Mouse (Mus musculus) MEL (cell line): ENCODE measurements around the gene Magt1. TPM values are rescaled to one million over a fixed set of nuclear protein-coding genes. Genes with fewer than 3 reads are reported as not detected.

Experiments used
- DNase-seq: peaks from one replicate; pipeline ENCODE4 v3.0.0; 2011; ENCODE audit warnings: low read depth, low spot score
- H3K27ac ChIP-seq: 2 replicates; pipeline ENCODE4 v1.5.1; 2012; ENCODE audit warnings: low read depth, mild to moderate bottlenecking, control low read depth, low read length, moderate library complexity; ENCODE audit not compliant: control insufficient read depth
- H3K27me3 ChIP-seq, 2 experiments: fragments of 150-350 bp in 1 of 2; sonication (generic) in 1 of 2; 2 replicates each; pipeline ENCODE4 v1.6.1; 2012; ENCODE audit warnings: low read length in 2 of 2, mild to moderate bottlenecking in 2 of 2, improper control_type of control experiment in 1 of 2, moderate library complexity in 1 of 2; ENCODE audit not compliant: insufficient read depth in 2 of 2, control insufficient read depth in 1 of 2
- H3K36me3 ChIP-seq, 2 experiments: 2 replicates each; pipeline ENCODE4 v1.6.1; 2012 to 2014; ENCODE audit warnings: low read length in 2 of 2, improper control_type of control experiment in 1 of 2, inconsistent platforms in 1 of 2, mild to moderate bottlenecking in 1 of 2; ENCODE audit not compliant: insufficient read depth in 2 of 2, control insufficient read depth in 1 of 2
- H3K4me1 ChIP-seq, 2 experiments: fragments of 150-350 bp in 1 of 2; sonication (generic) in 1 of 2; 2 replicates each; pipeline ENCODE4 v1.6.1; 2012; ENCODE audit warnings: low read length in 2 of 2, improper control_type of control experiment in 1 of 2, mild to moderate bottlenecking in 1 of 2; ENCODE audit not compliant: insufficient read depth in 2 of 2, control insufficient read depth in 1 of 2
- H3K4me3 ChIP-seq, 2 experiments: fragments of 150-350 bp in 1 of 2; sonication (generic) in 1 of 2; 2 replicates each; pipeline ENCODE4 v1.5.1; 2012; ENCODE audit warnings: low read depth in 2 of 2, low read length in 2 of 2, mild to moderate bottlenecking in 2 of 2, moderate library complexity in 2 of 2, control low read depth in 1 of 2, improper control_type of control experiment in 1 of 2; ENCODE audit not compliant: control insufficient read depth in 1 of 2, insufficient read depth in 1 of 2
- H3K79me2 ChIP-seq: 2 replicates; pipeline ENCODE4 v1.6.1; 2012; ENCODE audit warnings: mild to moderate bottlenecking, low read length, moderate library complexity; ENCODE audit not compliant: control insufficient read depth, poor library complexity, insufficient read depth
- H3K9ac ChIP-seq: 2 replicates; pipeline ENCODE4 v1.6.1; 2012; ENCODE audit warnings: low read depth, mild to moderate bottlenecking, control low read depth, low read length, moderate library complexity; ENCODE audit not compliant: control insufficient read depth, poor library complexity, severe bottlenecking
- H3K9me3 ChIP-seq: fragments of 150-350 bp; sonication (generic); replicated peaks from 2 replicates; pipeline ENCODE4 v1.6.1; 2012; ENCODE audit warnings: mild to moderate bottlenecking, low read length, improper control_type of control experiment, moderate library complexity; ENCODE audit not compliant: insufficient read depth
- BHLHE40 ChIP-seq: IDR thresholded peaks from 2 replicates; pipeline ENCODE4 v1.6.1; 2012; ENCODE audit warnings: low read depth, mild to moderate bottlenecking, inconsistent platforms, low read length, improper control_type of control experiment, borderline replicate concordance
- E2F4 ChIP-seq: IDR thresholded peaks from 2 replicates; pipeline ENCODE4 v1.6.1; 2011; ENCODE audit warnings: low read depth, low read length, improper control_type of control experiment, borderline replicate concordance
- GABPA ChIP-seq: IDR thresholded peaks from 2 replicates; pipeline ENCODE4 v1.6.1; 2012; ENCODE audit warnings: low read depth, mild to moderate bottlenecking, inconsistent platforms, low read length, improper control_type of control experiment, moderate library complexity
- GATA1 ChIP-seq: IDR thresholded peaks from 2 replicates; pipeline ENCODE4 v1.6.1; 2011; ENCODE audit warnings: low read depth, low read length, improper control_type of control experiment
- MAX ChIP-seq: IDR thresholded peaks from 2 replicates; pipeline ENCODE4 v1.6.1; 2011; ENCODE audit warnings: low read length, improper control_type of control experiment
- MAZ ChIP-seq: IDR thresholded peaks from 2 replicates; pipeline ENCODE4 v1.6.1; 2012; ENCODE audit warnings: low read depth, mild to moderate bottlenecking, inconsistent platforms, low read length, improper control_type of control experiment
- MEF2A ChIP-seq: IDR thresholded peaks from 2 replicates; pipeline ENCODE4 v1.6.1; 2014; ENCODE audit warnings: low read depth, mild to moderate bottlenecking, inconsistent platforms, low read length, improper control_type of control experiment; ENCODE audit not compliant: poor library complexity, insufficient replicate concordance, severe bottlenecking; ENCODE audit errors: extremely low read depth
- NRF1 ChIP-seq: IDR thresholded peaks from 2 replicates; pipeline ENCODE4 v1.6.1; 2014; ENCODE audit warnings: low read depth, mild to moderate bottlenecking, inconsistent platforms, low read length, improper control_type of control experiment, moderate library complexity; ENCODE audit not compliant: poor library complexity, insufficient read depth, severe bottlenecking
- POLR2A ChIP-seq, 2 experiments: IDR thresholded peaks; 2 replicates each; pipeline ENCODE4 v1.6.1; 2011 to 2012; ENCODE audit warnings: low read length in 2 of 2, mild to moderate bottlenecking in 2 of 2, control low read depth in 1 of 2, improper control_type of control experiment in 1 of 2, low read depth in 1 of 2, moderate library complexity in 1 of 2; ENCODE audit not compliant: control insufficient read depth in 1 of 2, insufficient read depth in 1 of 2, poor library complexity in 1 of 2
- POLR2AphosphoS2 ChIP-seq: IDR thresholded peaks from 2 replicates; pipeline ENCODE4 v1.6.1; 2011; ENCODE audit warnings: low read length, improper control_type of control experiment
- POLR2AphosphoS5 ChIP-seq: IDR thresholded peaks from 2 replicates; pipeline ENCODE4 v1.6.1; 2012; ENCODE audit warnings: low read depth, borderline replicate concordance, mild to moderate bottlenecking, inconsistent platforms, low read length, moderate library complexity, mixed read lengths
- RCOR1 ChIP-seq: IDR thresholded peaks from 2 replicates; pipeline ENCODE4 v1.6.1; 2012; ENCODE audit warnings: low read depth, mild to moderate bottlenecking, inconsistent platforms, low read length, improper control_type of control experiment
- SIN3A ChIP-seq: IDR thresholded peaks from 2 replicates; pipeline ENCODE4 v1.6.1; 2012; ENCODE audit warnings: low read length, improper control_type of control experiment, inconsistent platforms
- TBP ChIP-seq: IDR thresholded peaks from 2 replicates; pipeline ENCODE4 v1.8.0; 2011; ENCODE audit warnings: low read depth, low read length, improper control_type of control experiment
- TCF12 ChIP-seq: IDR thresholded peaks from 2 replicates; pipeline ENCODE4 v1.6.1; 2014; ENCODE audit warnings: low read depth, mild to moderate bottlenecking, inconsistent platforms, low read length, improper control_type of control experiment, moderate library complexity
- UBTF ChIP-seq: IDR thresholded peaks from 2 replicates; pipeline ENCODE4 v1.6.1; 2012; ENCODE audit warnings: low read depth, mild to moderate bottlenecking, inconsistent platforms, low read length, improper control_type of control experiment, moderate library complexity, borderline replicate concordance; ENCODE audit not compliant: insufficient read depth
- USF1 ChIP-seq: IDR thresholded peaks from 2 replicates; pipeline ENCODE4 v1.6.1; 2014; ENCODE audit warnings: low read depth, mild to moderate bottlenecking, inconsistent platforms, low read length, improper control_type of control experiment, moderate library complexity
- USF2 ChIP-seq, 2 experiments: IDR thresholded peaks; 2 replicates each; pipeline ENCODE4 v1.6.1; 2011 to 2012; ENCODE audit warnings: improper control_type of control experiment in 2 of 2, low read length in 2 of 2, borderline replicate concordance in 1 of 2, inconsistent platforms in 1 of 2, low read depth in 1 of 2, mild to moderate bottlenecking in 1 of 2; ENCODE audit not compliant: insufficient read depth in 1 of 2
- ZC3H11A ChIP-seq: IDR thresholded peaks from 2 replicates; pipeline ENCODE4 v1.6.1; 2012; ENCODE audit warnings: low read depth, mild to moderate bottlenecking, inconsistent platforms, low read length, improper control_type of control experiment
- ZKSCAN1 ChIP-seq: IDR thresholded peaks from 2 replicates; pipeline ENCODE4 v1.6.1; 2012; ENCODE audit warnings: low read depth, mild to moderate bottlenecking, inconsistent platforms, low read length, improper control_type of control experiment, moderate library complexity
- ZMIZ1 ChIP-seq: IDR thresholded peaks from 2 replicates; pipeline ENCODE4 v1.6.1; 2012; ENCODE audit warnings: low read depth, mild to moderate bottlenecking, inconsistent platforms, low read length, improper control_type of control experiment, moderate library complexity
- ZNF384 ChIP-seq: IDR thresholded peaks from 2 replicates; pipeline ENCODE4 v1.6.1; 2012; ENCODE audit warnings: low read depth, mild to moderate bottlenecking, inconsistent platforms, low read length, improper control_type of control experiment
- polyA plus RNA-seq, 2 experiments: library from polyadenylated mRNA; stranded (reverse) in 1 of 2; unstranded in 1 of 2; fragments of >175 nt in 1 of 2; fragments of >200 nt in 1 of 2; gene quantifications; 2 replicates each; pipeline versions ENCODE4 v1.2.1 to v1.2.4; 2012; ENCODE audit warnings: low replicate concordance in 2 of 2, low read depth in 1 of 2; ENCODE audit not compliant: insufficient read length in 2 of 2, insufficient read depth in 1 of 2, missing spikeins in 1 of 2
- total RNA-seq: library from RNA; depleted of rRNA; stranded (reverse); fragments of 300-350 nt; gene quantifications from 2 replicates; pipeline ENCODE4 v1.2.3, GENCODE M21; 2012

Gene Magt1
- total and polyA plus RNA-seq, 3 experiments, result 34.3 to 36.2 TPM; not detected in 1

GRCm38 (mm10) chrX:106030176-106030575 lies 18.5 kb upstream of the Magt1 start:
- H3K9ac ChIP-seq, result no peak overlapping the region
- TF ChIP-seq ZC3H11A (no peak), ZMIZ1 (no peak), GATA1 (no peak), USF1 (no peak), BHLHE40 (no peak), NRF1 (no peak), POLR2AphosphoS5 (no peak), MEF2A (no peak), RCOR1 (no peak), UBTF (no peak), MAX (no peak), MAZ (no peak), ZKSCAN1 (no peak), TBP (no peak), GABPA (no peak), POLR2A (IDR thresholded peaks at IDR 0.05; ENCODE audit: control insufficient read depth in 1 of 2, insufficient read depth in 1 of 2, low read depth in 1 of 2, low read length in 2 of 2, poor library complexity in 1 of 2) (no peak), TCF12 (no peak), E2F4 (no peak), USF2 (IDR thresholded peaks at IDR 0.05; ENCODE audit: borderline replicate concordance in 1 of 2, insufficient read depth in 1 of 2, low read depth in 1 of 2, low read length in 2 of 2) (no peak), POLR2AphosphoS2 (no peak)
- TF ChIP-seq, all 39 proteins: peak for 0
- peaks cover 5% of the 10 kb centered on the region for H3K79me2 ChIP-seq
- H3K4me1 ChIP-seq, result peaks cover 0 to 2% of the 10 kb centered on the region in 2 experiments; a peak in 1 of 4 replicates
- no peaks in the 10 kb centered on the region; a peak in 2 of 4 replicates for H3K36me3 ChIP-seq
- H3K27ac ChIP-seq, result no peak overlapping the region
- DNase-seq, result no peak
- no peaks in the 10 kb centered on the region for H3K27me3 ChIP-seq
- H3K4me3 ChIP-seq, result no peak overlapping the region
- no peaks in the 10 kb centered on the region for H3K9me3 ChIP-seq

DNA sequence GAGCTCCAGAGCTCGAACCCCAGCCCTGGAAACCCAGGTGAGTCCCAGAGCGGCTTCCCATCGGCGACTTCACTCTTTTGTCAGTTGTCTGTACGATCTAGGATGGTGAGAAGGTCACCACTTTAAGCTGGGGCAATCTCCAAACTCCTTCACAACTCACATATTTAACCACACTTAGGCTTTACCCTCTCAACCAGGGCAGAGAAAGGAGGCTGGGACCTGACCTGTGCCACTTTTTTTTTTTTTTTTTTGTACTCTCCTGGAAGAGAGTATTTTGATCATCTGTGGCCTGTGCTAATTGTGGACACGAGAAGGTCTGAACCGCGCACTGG lies 15.6 kb upstream of the Magt1 start:
- H3K79me2 ChIP-seq, result peaks cover 5% of the 10 kb centered on the region
- no peaks in the 10 kb centered on the region for H3K27me3 ChIP-seq
- TF ChIP-seq ZNF384 (0 out of 2 replicates have a peak, but pooled peaks have one; percentile 7), SIN3A (peak; percentile 28; the same call in 1 of the 2 replicates), USF2 (IDR thresholded peaks at IDR 0.05; ENCODE audit: borderline replicate concordance in 1 of 2, insufficient read depth in 1 of 2, low read depth in 1 of 2, low read length in 2 of 2) (no peak), POLR2AphosphoS2 (no peak)
- TF ChIP-seq, all 39 proteins: peak for 2
- no peak for DNase-seq
- Histone ChIP-seq H3K36me3 (no peaks in the 10 kb centered on the region; a peak in 2 of 4 replicates), H3K27ac (peak overlapping the region; percentile 54; the same call in 1 of the 2 replicates), H3K4me3 (peak overlapping the region; percentile 88 to 96), H3K4me1 (peaks cover 0 to 2% of the 10 kb centered on the region in 2 experiments; a peak in 1 of 4 replicates), H3K9ac (peak overlapping the region; percentile 93), H3K9me3 (no peaks in the 10 kb centered on the region)
